12 mouse cellular contexts compared by ENCODE assay signal in the genomic region with DNA sequence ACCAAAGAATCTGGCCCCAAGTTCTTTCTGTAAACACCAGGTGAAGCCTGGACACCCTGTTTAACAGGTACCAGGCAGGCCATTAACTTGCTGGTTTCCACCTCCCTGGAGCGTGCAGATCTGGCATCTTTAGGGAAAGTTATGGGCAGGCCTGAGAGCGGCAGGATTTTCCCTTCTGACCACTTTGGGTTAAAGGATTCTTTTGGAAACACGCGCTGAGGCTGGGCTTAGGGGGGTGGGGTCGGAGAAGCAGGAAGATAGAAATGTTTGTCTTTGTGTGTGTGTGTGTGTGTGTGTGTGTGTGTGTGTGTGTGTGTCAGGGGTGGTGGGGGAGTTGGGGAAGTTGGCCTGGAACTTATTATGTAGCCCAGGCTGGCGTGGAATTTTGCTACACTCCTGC. TPM values are rescaled to one million over a fixed set of nuclear protein-coding genes. Genes with fewer than 3 reads are reported as not detected.
A peak's percentile ranks its signal among the peaks of the same experiment; 100 is the strongest.
DNase-seq lines count a peak whose midpoint lies in the region; ATAC-seq and TF ChIP-seq lines count a peak whose summit lies in the region.
"Had no signal": no experiment of that assay in that cellular context is flagged by ENCODE, and none has a peak within 500 bp of the region (broad histone marks: within the 10 kb centered on the region; RNA-seq: fewer than 3 reads in every experiment).

No protein-coding gene starts in this region.

- H3K4me3 ChIP-seq in gastrocnemius, adult 2 months: peak overlapping the region; percentile 52
- H3K4me3 ChIP-seq in liver, embryonic 12.5 days: no peak overlapping the region
- no peak overlapping the region for H3K4me3 ChIP-seq in liver, embryonic 11.5 days (ENCODE audit: low read depth, low read length)
- H3K4me3 ChIP-seq in hindbrain, embryonic 14.5 days (replicated peaks; ENCODE audit: low read length): no peak overlapping the region
- no peak overlapping the region for H3K4me3 ChIP-seq in midbrain, embryonic 16.5 days (ENCODE audit: low read depth, low read length)

- TF ChIP-seq CTCF in gastrocnemius, adult 2 months (IDR thresholded peaks at IDR 0.05): no peak

- H3K27ac ChIP-seq in gastrocnemius, adult 2 months: peak overlapping the region; percentile 60
- 0 out of 2 replicates have a peak overlapping the region, but pooled peaks have one; percentile 32 for H3K27ac ChIP-seq in liver, embryonic 12.5 days
- no peak overlapping the region for H3K27ac ChIP-seq in liver, embryonic 11.5 days (ENCODE audit: low read depth, low read length)
- H3K27ac ChIP-seq in hindbrain, embryonic 14.5 days: no peak overlapping the region
- H3K27ac ChIP-seq in midbrain, embryonic 16.5 days (ENCODE audit: low read length): no peak overlapping the region

- intact Hi-C loops in gastrocnemius, adult 2 months (cut with DNase I): no loop called here

- no peaks in the 10 kb centered on the region for H3K27me3 ChIP-seq in liver, embryonic 12.5 days (replicated peaks)
- H3K27me3 ChIP-seq in liver, embryonic 11.5 days (replicated peaks; ENCODE audit: control insufficient read depth, insufficient read depth, low read length): no peaks in the 10 kb centered on the region
- H3K27me3 ChIP-seq in hindbrain, embryonic 14.5 days (ENCODE audit: control insufficient read depth, insufficient read depth, low read length): no peaks in the 10 kb centered on the region
- H3K27me3 ChIP-seq in midbrain, embryonic 16.5 days (ENCODE audit: control insufficient read depth, insufficient read depth, low read depth, low read length): no peaks in the 10 kb centered on the region

- H3K9ac ChIP-seq in liver, embryonic 12.5 days: no peak overlapping the region
- H3K9ac ChIP-seq in liver, embryonic 11.5 days (ENCODE audit: low read depth, low read length): no peak overlapping the region
- no peak overlapping the region for H3K9ac ChIP-seq in hindbrain, embryonic 14.5 days
- H3K9ac ChIP-seq in midbrain, embryonic 16.5 days (ENCODE audit: low read depth, low read length): no peak overlapping the region

- 67% methylated on average over 6 of the region's 6 CpGs for whole genome bisulfite sequencing in liver, embryonic 12.5 days (ENCODE audit: insufficient replicate concordance)
- 64% methylated on average over 6 of the region's 6 CpGs for WGBS in liver, embryonic 11.5 days
- WGBS in hindbrain, embryonic 14.5 days: 73% methylated on average over 6 of the region's 6 CpGs
- WGBS in midbrain, embryonic 16.5 days: 82% methylated on average over 6 of the region's 6 CpGs

- no peak overlapping the region for H3K4me2 ChIP-seq in liver, embryonic 12.5 days
- no peak overlapping the region for H3K4me2 ChIP-seq in liver, embryonic 11.5 days
- H3K4me2 ChIP-seq in hindbrain, embryonic 14.5 days (replicated peaks): peak overlapping the region; percentile 39; the same call in 1 of the 2 replicates
- peak overlapping the region; percentile 29 for H3K4me2 ChIP-seq in midbrain, embryonic 16.5 days (ENCODE audit: low read length)

- ATAC-seq in liver, embryonic 12.5 days: no peak
- no peak for ATAC-seq in liver, embryonic 11.5 days (replicated peaks; ENCODE audit: low FRiP score)
- no peak for ATAC-seq in hindbrain, embryonic 14.5 days (ENCODE audit: low FRiP score)
- ATAC-seq in midbrain, embryonic 16.5 days: no peak
- no peak for ATAC-seq in frontal cortex, adult (ENCODE audit: low TSS enrichment)
- ATAC-seq: forebrain, embryonic 14.5 days had no signal

- H3K4me1 ChIP-seq in liver, embryonic 12.5 days: peaks cover 72% of the 10 kb centered on the region
- H3K4me1 ChIP-seq in liver, embryonic 11.5 days (replicated peaks; ENCODE audit: control insufficient read depth, insufficient read depth, low read length): peaks cover 40% of the 10 kb centered on the region
- H3K4me1 ChIP-seq in hindbrain, embryonic 14.5 days (replicated peaks; ENCODE audit: control insufficient read depth, insufficient read depth, low read length): peaks cover 45% of the 10 kb centered on the region
- peaks cover 36% of the 10 kb centered on the region for H3K4me1 ChIP-seq in midbrain, embryonic 16.5 days (ENCODE audit: control insufficient read depth, insufficient read depth, low read length)

- H3K36me3 ChIP-seq in liver, embryonic 12.5 days: peaks cover 22% of the 10 kb centered on the region
- H3K36me3 ChIP-seq in liver, embryonic 11.5 days (ENCODE audit: control insufficient read depth, insufficient read depth, low read length): 0 out of 2 replicates have a peak, but pooled peaks cover 6% of the 10 kb centered on the region
- H3K36me3 ChIP-seq in hindbrain, embryonic 14.5 days (replicated peaks; ENCODE audit: control insufficient read depth, insufficient read depth): peaks cover 13% of the 10 kb centered on the region
- H3K36me3 ChIP-seq in midbrain, embryonic 16.5 days (ENCODE audit: control insufficient read depth, insufficient read depth, low read length): 0 out of 2 replicates have a peak, but pooled peaks cover 3% of the 10 kb centered on the region

- DNase-seq in gastrocnemius, adult 2 months: no peak
- no peak for DNase-seq in gastrocnemius, postnatal 25 days
- no peak for DNase-seq in liver, embryonic 11.5 days (ENCODE audit: low spot score)
- no peak for DNase-seq in hindbrain, embryonic 14.5 days (ENCODE audit: low spot score)
- DNase-seq in right cerebral cortex, adult 2 months (ENCODE audit: low spot score in 2 of 2): no peak
- DNase-seq: adrenal gland, postnatal 10 days; cerebellum, adult 9-11 months; thymus, adult 18-20 months had no signal

- no peaks in the 10 kb centered on the region for H3K9me3 ChIP-seq in liver, embryonic 12.5 days (replicated peaks)
- H3K9me3 ChIP-seq in liver, embryonic 11.5 days (ENCODE audit: control insufficient read depth, low read length): no peaks in the 10 kb centered on the region
- no peaks in the 10 kb centered on the region for H3K9me3 ChIP-seq in hindbrain, embryonic 14.5 days (ENCODE audit: control insufficient read depth, low read length)
- H3K9me3 ChIP-seq in midbrain, embryonic 16.5 days (replicated peaks; ENCODE audit: control insufficient read depth, low read length, poor library complexity, severe bottlenecking): no peaks in the 10 kb centered on the region

RNA-seq across cellular contexts. Expression of a gene that starts 4.2 kb away (rescaled TPM):
- 10 to 100 TPM; 67.0 to 91.9 TPM for total RNA-seq in gastrocnemius, adult 2 months (2021)
- 10 to 100 TPM; 52.1 to 57.8 TPM for total RNA-seq in gastrocnemius, postnatal 25 days (2021)
- 22.1 and 24.9 TPM in 2 replicates for polyA plus RNA-seq in liver, embryonic 12.5 days (2016; fragmentation: Nextera tagmentation; extraction: Ambion mirVana)
- 30.3 and 33.2 TPM in 2 replicates for polyA plus RNA-seq in liver, embryonic 11.5 days (2014; fragmentation: Nextera tagmentation; extraction: Ambion mirVana)
- polyA plus RNA-seq in hindbrain, embryonic 14.5 days (2014; fragmentation: Nextera tagmentation; extraction: Ambion mirVana): 91.6 and 98.5 TPM in 2 replicates
- polyA plus RNA-seq in midbrain, embryonic 16.5 days (2015; fragmentation: Nextera tagmentation; extraction: Ambion mirVana): 117 and 125 TPM in 2 replicates

Comparison
In these comparisons a context has a peak if more than half of its experiments do, and no peak if none do; other contexts are left out.
1. H3K27ac ChIP-seq: peak in gastrocnemius, adult 2 months (single experiment) and liver, embryonic 12.5 days (single experiment); none in liver, embryonic 11.5 days (single experiment), hindbrain, embryonic 14.5 days (single experiment) and midbrain, embryonic 16.5 days (single experiment).
2. H3K4me2 ChIP-seq: peak in hindbrain, embryonic 14.5 days (single experiment) and midbrain, embryonic 16.5 days (single experiment); none in liver, embryonic 12.5 days (single experiment) and liver, embryonic 11.5 days (single experiment).